Mouse (Mus musculus) lung, adult 18-20 months (tissue): ENCODE measurements around the gene Trim60.

Source experiments
- DNase-seq, 2 experiments: peaks; one replicate each; pipeline ENCODE4 v3.0.0; 2022; ENCODE audit warnings: mixed read lengths in 2 of 2

The Trim60 gene

GRCm38 (mm10) chr8:64983150-64983897 is 35.1 kb downstream of the Trim60 start:
- DNase-seq = no peak

- no peak for DNase-seq
These were observed 55.5 kb downstream of the Trim60 start for GRCm38 (mm10) chr8:64962836-64963235.

- no peak for DNase-seq
These were observed 59.4 kb downstream of the Trim60 start for GRCm38 (mm10) chr8:64959025-64959424.

GRCm38 (mm10) chr8:64952101-64952500 is 66.3 kb downstream of the Trim60 start:
- no peak for DNase-seq
